Mouse (Mus musculus) bone marrow, adult 2 months (tissue): Measurements from ENCODE around the gene Col8a2.

Source experiments
- CTCF ChIP-seq: fragments of 200-500 bp; IDR thresholded peaks from 2 replicates; pipeline ENCODE4 v1.5.1; 2011; ENCODE audit warnings: low read length, control low read depth; ENCODE audit not compliant: control insufficient read depth, insufficient read depth
- POLR2A ChIP-seq: fragments of 200-500 bp; IDR thresholded peaks from 2 replicates; pipeline ENCODE4 v1.6.1; 2011; ENCODE audit warnings: low read depth, mild to moderate bottlenecking, control low read depth, low read length, borderline replicate concordance; ENCODE audit not compliant: control insufficient read depth

DNA sequence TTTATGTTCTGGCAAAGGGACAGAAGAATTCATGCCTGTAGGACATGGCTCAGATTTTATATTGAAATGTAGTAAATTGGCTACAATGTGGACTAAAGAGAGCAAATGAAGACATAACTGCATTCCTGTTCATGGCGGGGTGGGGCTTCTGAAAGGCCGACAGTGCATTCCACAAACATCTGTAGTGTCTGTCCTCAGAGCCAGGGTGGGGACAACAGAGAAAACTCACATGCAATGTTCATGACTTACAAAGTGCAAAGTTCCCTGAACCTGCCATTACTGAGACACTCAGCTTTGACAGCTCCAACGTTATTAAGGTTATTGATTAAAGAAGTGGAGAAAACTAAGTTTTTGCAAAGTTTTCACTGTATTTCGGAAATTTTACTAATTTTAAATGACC is 56.9 kb downstream of the Col8a2 start:
- TF ChIP-seq CTCF (no peak), POLR2A (no peak)
